Mouse (Mus musculus) bone marrow macrophage, adult 2 months (primary cell): Measurements from ENCODE around the gene Tmem120b. TPM values are rescaled to one million over a fixed set of nuclear protein-coding genes. Genes with fewer than 3 reads are reported as not detected.

Source experiments
- H3K27ac ChIP-seq: 2 replicates; pipeline ENCODE4 v1.5.1; 2012; ENCODE audit warnings: low read depth, low read length; ENCODE audit not compliant: insufficient read depth
- H3K4me1 ChIP-seq: 2 replicates; pipeline ENCODE4 v1.6.1; 2012; ENCODE audit warnings: low read length; ENCODE audit not compliant: control insufficient read depth, insufficient read depth
- H3K4me3 ChIP-seq: 2 replicates; pipeline ENCODE4 v1.5.1; 2012; ENCODE audit warnings: mild to moderate bottlenecking, low read length, moderate library complexity; ENCODE audit not compliant: insufficient read depth
- CTCF ChIP-seq: IDR thresholded peaks from 2 replicates; pipeline ENCODE4 v1.5.1; 2012; ENCODE audit warnings: low read depth, mild to moderate bottlenecking, low read length, moderate library complexity
- POLR2A ChIP-seq: IDR thresholded peaks from 2 replicates; pipeline ENCODE4 v1.6.1; 2012; ENCODE audit warnings: mild to moderate bottlenecking, low read depth, low read length, borderline replicate concordance
- polyA plus RNA-seq: library from polyadenylated mRNA; stranded (reverse); fragments of >200 nt; gene quantifications from 2 replicates; pipeline ENCODE4 v1.2.4, GENCODE M21; 2012; ENCODE audit not compliant: missing spikeins, insufficient read depth, insufficient read length

Tmem120b gene
- polyA plus RNA-seq, 1 experiment: 4.3 TPM

DNA sequence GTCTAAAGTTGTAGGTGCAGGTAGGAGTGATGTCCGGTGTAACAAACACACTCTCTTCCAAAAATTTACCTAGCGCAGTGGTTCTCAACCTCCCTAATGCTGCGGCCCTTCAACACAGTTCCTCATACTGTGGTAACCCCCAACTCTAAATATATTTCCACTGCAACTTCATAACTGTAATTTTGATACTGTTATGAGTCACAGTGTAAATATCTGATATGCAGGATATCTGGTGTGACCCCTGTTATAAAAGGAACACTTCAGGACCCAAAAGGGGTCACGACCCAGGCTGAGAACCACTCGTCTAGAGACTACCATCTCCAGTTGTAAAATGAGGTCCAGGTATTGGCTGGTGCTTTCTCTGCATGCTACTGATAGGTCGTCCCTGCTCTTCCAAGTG lies 56.9 kb downstream of the Tmem120b start:
- TF ChIP-seq CTCF: no peak
- no peak for TF ChIP-seq POLR2A
- Histone ChIP-seq H3K4me1 (peaks cover 41% of the 10 kb centered on the region), H3K4me3 (no peak overlapping the region), H3K27ac (no peak overlapping the region)

DNA sequence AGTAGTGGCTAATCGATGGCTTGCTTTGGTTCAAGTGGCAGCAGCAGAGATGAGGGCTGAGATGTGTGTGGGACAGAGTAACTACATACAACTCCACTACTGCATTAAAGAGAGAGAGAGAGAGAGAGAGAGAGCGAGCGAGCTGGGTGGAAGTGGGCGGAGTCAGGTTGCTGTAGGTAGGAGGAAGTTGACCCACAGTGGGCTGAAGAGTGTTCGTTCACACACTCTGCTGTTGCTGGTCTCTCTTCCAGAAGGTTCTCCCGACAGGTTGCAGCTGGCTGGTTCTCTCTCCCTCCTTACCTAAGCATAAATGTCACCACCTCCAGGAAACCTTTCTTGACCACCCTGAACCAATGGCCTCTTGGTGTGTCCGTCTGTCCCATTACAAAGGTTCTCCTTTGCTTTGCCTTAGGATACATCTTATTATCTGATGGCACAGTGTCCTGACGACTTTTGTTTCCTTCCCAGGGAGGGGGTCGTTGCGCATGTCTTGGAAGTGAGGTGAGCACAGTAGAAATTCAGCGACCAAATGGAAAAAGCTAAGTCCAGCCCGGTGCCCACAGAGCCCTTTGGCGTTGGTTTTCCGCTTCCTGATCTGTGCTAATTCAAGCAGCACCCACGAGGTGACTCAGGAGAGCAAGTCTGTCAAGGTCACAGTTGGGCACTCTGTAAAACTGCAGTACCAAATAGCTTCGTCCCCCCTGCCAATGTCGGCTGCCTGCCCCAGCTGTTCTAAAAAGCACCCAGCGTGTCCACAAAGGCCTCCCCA lies 57.6 kb downstream of the Tmem120b start:
- peak overlapping the region; percentile 25 for H3K4me3 ChIP-seq
- TF ChIP-seq CTCF (no peak), POLR2A (no peak)
- peak overlapping the region; percentile 28 for H3K27ac ChIP-seq
- H3K4me1 ChIP-seq: peaks cover 46% of the 10 kb centered on the region

DNA sequence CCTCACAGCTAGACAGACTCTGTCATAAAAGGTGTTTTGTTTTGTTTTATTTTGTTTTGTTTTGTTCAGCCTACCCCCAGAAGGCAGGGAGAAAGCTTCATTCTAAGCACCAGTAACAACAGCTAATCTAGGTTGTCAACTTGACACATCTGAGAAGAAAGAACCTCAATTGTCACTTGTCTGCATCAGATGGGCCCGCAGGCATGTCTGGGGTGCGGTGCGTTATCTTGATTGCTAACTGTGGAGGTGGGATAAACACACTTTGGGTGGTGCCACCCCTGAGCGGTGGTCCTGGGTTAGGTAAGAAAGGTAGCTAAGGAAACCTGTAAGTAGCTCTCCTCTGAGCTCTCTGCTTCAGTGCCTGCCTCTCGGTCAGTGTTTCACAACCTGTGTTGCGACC lies 58.8 kb downstream of the Tmem120b start:
- Histone ChIP-seq H3K27ac (no peak overlapping the region), H3K4me1 (peaks cover 55% of the 10 kb centered on the region), H3K4me3 (no peak overlapping the region)
- TF ChIP-seq CTCF (no peak), POLR2A (no peak)

DNA sequence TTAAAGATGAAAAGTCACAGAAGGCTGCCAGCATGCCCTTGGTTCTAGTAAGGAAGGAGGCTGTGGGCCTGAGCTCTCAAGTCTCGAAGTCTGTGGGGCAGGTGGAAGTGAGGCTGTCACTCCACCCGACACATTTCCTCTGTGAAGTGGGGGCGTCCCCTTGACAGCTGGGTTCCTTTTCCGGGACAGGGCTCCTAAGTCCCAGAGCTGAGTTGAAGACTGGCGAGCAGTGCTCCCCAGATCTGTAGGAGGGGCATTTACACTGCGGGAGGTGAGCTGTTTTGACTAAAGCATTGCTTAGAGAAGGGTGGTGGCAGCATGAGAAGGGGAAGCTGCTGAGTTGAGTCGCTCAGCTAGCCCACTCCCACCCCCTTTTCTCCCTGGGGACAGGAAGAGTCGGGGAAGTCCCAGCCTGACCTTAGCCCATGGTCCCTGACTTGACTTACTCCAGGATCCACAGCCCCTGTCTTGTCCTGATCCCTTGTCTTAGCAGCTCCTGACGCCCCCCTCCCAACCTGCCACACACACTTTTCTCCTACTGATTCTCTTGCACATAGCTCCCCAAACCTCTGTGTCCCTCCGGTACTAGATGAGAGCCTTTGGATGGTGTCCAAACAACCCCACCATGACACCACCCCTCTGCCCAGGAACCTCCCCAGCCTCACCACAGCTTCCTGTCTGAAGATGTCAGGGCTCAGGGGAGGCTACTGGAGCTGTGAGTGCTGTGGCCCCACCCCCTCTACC lies 60.4 kb downstream of the Tmem120b start:
- peak overlapping the region; percentile 87 for H3K27ac ChIP-seq
- TF ChIP-seq POLR2A (no peak), CTCF (no peak)
- H3K4me3 ChIP-seq: peak overlapping the region; percentile 34
- peaks cover 57% of the 10 kb centered on the region for H3K4me1 ChIP-seq

DNA sequence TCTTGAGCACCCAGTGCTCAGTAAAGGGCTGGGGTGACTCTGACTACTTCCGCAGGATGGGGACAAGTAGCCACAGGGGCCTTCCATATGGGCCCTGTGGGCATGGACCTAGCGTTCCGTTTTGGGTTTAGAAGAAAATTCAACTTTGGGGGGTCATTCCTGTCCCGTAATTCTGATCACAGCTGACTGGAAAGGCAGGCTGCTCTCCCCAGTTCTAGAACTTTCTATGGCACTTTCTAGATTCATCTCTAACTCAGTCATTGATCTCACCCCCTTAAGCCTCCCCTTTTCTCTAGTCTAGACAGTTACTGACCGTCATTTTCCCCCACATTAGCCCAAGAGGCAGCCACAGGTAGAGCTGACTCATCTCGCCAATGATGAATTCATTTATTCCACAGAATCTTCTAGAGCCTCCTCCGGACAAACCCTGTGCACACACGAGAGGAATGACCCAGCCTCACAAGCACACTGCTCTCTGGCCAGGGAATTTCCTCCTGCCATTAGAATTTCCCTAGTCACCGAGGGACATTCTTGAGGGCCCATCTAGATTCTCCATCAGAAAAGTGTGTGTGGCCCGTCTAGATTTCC lies 61.0 kb downstream of the Tmem120b start:
- Histone ChIP-seq H3K4me3 (no peak overlapping the region; the same call in 1 of the 2 replicates), H3K4me1 (peaks cover 57% of the 10 kb centered on the region), H3K27ac (peak overlapping the region; percentile 87)
- TF ChIP-seq POLR2A: no peak
- no peak for TF ChIP-seq CTCF

DNA sequence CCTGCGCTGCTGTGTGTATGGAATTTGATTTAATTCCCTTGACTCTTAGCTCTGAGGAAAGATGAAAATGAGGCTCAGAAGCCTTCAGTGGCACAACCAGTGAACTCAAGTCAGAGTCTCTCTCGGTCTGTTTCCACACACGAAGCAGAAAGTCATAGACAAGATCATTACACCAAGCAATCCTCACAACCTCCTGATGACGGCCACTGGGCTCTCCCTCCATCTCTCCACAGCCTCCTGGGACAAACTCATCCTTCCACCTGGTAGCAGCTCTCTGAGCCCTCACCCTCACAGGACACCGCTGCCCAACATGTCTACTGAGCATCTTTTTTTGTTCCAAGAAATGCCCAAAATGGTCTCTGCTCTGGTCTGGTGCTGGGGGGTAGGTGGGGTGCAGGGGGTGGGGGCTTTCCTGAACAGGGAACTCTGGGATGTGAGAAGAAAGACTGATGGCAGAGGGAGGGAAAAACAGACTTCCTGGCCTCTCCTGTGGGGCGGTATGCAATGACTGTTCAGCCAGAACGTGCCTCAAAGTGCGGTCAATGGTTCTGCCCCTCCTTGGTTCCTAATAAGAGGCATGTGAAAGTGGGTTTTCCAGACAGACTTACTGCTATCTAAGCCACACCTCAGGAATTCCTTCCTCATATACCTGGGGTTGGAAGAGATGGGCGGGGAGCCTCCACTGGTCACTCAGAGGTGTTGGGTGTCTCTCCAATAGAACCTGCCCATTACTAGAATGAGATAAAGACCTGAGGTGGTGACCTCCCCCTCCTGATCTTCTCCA lies 62.0 kb downstream of the Tmem120b start:
- Histone ChIP-seq H3K4me1 (peaks cover 62% of the 10 kb centered on the region), H3K27ac (no peak overlapping the region), H3K4me3 (no peak overlapping the region)
- no peak for TF ChIP-seq CTCF
- no peak for TF ChIP-seq POLR2A

DNA sequence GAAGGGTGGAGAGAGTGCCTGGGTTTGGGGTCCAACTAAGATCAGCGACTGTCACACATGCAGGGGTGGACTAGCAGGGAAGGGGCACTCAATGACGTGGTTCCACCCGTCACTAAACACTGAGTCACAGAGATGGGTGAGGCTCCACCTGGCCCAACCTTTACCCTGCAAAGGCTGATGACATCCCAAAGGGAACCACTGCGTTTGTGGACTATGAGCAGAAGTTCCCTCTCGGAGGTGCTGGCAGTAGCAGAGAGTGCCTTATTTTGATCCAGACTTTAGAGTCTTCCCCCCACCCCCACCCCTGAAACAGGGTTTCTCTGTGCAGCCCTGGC lies 62.6 kb downstream of the Tmem120b start:
- H3K4me3 ChIP-seq: no peak overlapping the region
- H3K27ac ChIP-seq: no peak overlapping the region
- TF ChIP-seq POLR2A (no peak), CTCF (no peak)
- H3K4me1 ChIP-seq: peaks cover 61% of the 10 kb centered on the region

DNA sequence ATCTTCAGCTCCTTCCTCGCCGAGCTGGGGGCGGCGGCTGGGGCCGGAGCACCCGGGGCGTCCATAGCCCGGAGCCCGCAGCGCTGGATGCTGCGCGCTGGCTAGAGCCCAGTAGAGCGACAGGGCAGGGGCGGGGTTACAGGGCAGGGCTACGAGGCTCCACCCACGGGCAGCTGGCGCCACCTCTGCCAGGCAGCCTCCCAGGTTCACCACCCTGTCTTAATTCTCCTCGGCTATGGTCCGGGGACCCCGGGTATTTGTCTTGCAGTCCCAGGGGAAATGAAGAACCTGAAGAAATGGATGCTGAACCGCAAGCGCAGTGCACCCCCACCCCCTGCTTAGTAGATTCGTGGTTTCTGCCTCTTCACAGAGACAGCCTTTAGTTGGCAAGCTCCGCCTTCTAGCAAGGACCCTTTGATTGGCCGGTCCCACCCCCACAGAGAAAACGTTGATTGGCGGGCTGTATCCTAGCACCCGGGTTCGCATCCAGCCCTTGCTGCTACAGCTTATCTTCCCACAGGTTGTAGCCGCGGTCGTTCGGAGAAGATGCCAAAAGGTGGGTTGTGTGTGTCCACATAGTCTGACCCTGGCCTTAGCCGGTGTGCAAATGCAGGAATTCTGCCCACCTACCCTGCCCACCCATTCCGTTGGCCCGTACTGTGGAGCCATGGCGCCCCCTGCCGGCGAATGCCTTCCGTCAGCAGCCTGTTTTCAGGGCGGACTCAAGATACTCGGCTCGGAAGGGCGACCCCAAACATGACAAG lies 64.3 kb downstream of the Tmem120b start, which contains the start of gene Rhof:
Rhof (minus strand) TSS at position 385 of the 764 bp plus-strand sequence.
- Histone ChIP-seq H3K4me3 (peak within 1 kb of the TSS; percentile 71), H3K4me1 (peaks cover 51% of the 10 kb centered on the region), H3K27ac (peak within 1 kb of the TSS; percentile 16; the same call in 1 of the 2 replicates)
- TF ChIP-seq POLR2A: no peak
- peak; percentile 99 for TF ChIP-seq CTCF

DNA sequence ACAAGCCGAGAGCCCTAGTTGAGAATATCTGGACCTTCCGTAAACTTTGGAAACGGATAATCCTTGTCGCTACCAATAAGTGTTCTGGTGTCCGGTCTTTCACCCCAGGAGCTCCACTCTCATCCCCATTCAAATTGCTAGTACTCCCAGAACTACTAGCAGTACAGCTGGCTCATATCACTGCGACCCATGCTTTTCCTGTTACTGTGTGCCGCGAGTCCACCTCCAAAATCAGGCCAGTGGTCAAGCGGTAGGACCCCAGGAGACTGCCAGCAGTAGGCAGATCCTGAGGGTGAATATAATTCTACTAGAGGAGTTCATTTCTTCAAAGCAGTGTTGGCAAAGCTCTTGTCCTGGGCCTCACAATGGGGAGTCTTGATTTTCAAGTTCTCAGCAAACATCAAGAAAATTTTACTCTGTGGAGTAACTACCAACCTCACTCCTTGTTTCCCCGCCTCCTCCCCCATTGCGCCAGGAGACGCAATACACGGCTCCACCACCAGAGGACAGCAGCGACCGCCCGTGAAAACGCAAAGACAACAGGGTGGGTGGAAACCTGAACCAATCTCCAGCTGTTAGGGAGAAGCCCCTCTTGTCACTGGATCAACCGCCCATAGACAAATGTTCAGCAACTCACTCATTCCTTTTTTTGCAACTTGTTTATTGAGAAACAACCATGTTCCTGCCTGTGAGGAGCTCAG lies 65.0 kb downstream of the Tmem120b start:
- H3K4me3 ChIP-seq: no peak overlapping the region
- peaks cover 44% of the 10 kb centered on the region for H3K4me1 ChIP-seq
- TF ChIP-seq CTCF (peak; percentile 93), POLR2A (no peak)
- no peak overlapping the region for H3K27ac ChIP-seq
